Mouse (Mus musculus) CD4-positive, CD25-positive, alpha-beta regulatory T cell, adult 2 months (primary cell): ENCODE results near the gene Gm20388.
"Not testable (repeated sequence)": the region's sequence is repeated elsewhere in the genome, so short reads cannot be mapped to it uniquely, and the experiment has no call there.

Experiments used
- DNase-seq: peaks from one replicate; pipeline ENCODE4 v3.0.0-alpha.2; 2012; ENCODE audit warnings: low read depth, low spot score

The Gm20388 gene

DNA sequence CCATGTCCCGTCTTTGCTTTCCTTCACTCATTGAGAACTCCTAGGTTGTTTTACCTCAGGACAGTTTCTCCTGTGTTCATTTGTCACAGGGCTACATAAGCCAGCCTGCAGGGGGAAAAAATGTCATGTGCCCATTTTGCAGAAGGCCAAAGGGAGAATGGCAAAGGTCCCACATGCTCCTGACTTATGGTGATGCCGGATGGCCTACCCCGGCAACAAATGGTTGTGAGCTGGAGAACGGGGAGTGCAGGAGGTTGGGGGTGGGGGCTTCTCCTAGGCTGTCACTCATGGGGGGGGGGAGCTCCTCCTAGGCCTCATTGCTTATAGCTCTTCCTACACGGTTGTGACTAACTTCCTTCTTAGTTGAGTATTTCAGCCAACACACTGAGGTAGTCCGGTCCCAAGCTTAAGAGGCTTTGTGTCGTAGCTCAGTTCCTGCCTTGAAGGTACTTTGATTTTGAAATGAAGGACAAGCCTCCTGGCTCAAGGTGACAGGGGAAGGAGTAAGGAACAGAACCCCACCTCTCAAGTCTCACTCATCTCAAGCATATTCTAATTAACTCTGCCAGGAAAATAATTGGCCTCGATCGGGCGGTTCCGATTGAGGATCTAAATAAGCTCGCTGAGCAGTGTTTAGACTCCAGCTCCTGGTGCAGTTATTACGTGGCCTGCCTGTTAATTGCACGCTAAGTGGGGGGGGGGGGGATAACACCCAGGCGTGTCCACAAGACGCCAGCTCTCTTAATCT lies 4233.4 kb downstream of the Gm20388 start:
- DNase-seq = no peak

DNA sequence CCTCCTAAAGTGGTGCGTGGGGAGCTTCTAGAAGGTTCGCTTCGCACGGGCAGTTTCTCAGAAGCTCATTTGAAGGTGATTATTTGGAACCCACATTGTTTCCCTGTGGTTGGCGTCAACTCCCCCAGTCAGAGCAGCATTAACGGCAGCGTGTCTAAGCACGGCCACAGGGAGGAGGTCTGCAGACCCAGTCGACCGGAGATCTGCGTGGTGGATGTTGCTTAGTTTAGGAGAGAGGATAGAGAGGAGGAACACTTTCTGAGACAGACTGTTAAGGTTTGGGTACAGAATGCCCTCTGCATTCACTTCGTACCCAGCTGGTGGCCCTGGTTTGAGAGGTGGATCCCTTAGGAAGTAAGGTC lies 4234.0 kb downstream of the Gm20388 start:
- DNase-seq = no peak

DNA sequence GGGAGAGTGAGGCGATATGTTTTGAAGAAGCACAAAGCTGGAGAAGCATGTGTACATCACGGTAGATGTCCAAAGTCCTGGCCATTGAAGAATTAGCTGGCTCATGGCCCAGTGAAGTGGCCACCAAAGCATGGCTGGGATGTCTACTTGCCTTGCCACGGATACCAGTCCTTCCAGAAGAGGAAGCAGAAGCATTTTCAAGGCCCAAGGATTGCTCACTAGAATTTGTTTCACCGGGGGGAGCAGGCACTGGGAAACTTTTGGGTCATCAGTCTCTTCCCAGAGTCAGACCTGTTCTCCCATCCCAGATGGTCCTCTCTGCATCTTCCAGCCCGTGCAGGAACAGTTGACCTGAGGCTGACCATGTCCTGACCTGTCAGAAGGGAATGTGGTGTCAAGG lies 4235.6 kb downstream of the Gm20388 start:
- no peak for DNase-seq

DNA sequence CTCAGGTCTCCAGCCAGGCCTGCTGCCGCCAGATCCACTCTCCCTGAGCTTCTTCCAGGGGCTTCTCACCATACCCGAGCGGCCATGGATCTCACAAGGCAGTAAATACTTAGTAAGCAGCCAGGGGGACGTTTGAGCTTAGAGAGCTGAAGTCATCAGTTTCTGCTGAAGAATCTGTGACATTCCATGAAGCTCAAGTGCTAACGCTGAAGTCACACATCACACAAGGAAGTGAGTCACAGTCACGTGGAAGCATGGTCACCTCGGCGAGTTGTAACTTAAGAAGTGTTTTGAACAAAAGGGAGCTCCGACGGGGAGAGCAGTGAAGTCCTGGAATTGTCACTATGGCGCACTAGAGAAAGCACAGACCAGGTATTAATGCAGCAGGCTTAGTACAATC lies 4239.4 kb downstream of the Gm20388 start:
- DNase-seq = no peak

DNA sequence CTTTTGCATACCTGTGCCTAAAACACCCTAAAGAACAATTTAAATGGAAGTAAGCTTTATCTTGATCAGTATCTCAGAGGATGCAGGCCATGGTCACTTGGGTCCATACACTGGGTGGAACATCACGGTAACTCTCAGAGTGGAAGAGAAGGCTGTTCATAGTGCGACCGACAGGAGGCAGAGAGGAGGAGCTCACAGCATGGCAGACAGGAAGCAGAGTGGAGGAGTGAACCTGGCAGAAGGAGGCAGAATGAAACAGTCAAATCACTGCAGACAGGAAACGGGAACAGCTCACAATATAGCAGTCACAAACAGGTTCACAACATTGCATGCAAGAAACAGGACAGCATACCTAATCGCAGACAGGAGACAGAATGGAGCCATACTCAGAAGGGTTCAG lies 4239.9 kb downstream of the Gm20388 start:
- DNase-seq = peak; percentile 51

DNA sequence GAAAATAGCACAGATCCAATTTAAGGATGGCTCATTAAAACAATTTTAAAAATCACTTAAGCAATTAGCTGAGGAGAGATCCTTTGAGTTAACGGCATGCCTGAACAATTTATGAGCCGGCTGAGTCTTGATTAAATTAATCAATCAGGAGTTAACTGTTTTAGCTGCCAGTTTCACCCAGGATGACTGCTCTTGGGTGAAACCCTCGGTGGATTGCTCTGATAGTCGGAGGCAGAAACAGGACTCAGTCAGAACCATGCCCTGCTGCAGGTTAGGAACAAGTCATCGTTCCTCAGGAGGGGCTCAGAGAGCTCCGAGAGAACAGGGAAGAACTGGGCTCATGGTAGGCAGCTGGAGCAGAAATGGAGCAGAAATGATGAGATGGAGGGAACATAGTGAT lies 4241.2 kb downstream of the Gm20388 start:
- no peak for DNase-seq

DNA sequence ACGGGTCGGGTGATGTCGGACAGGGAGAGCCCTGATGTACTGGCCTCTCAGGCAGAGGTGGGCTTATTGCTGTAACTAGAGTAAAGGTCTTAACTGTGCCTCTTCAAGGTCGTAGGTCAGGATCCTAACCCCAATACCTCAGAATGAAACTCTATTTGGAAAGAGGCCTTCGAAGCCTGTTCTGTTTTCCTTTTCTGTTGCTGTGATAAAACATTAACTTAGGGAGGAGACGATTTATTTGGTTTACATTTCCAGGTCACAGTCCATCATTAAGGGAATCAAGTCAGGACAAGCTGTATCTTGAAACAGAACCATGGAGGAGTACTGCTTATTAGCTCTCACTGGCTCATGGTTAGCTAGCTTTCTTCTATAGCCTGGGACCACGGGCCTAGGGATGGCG lies 4242.1 kb downstream of the Gm20388 start:
- no peak for DNase-seq

DNA sequence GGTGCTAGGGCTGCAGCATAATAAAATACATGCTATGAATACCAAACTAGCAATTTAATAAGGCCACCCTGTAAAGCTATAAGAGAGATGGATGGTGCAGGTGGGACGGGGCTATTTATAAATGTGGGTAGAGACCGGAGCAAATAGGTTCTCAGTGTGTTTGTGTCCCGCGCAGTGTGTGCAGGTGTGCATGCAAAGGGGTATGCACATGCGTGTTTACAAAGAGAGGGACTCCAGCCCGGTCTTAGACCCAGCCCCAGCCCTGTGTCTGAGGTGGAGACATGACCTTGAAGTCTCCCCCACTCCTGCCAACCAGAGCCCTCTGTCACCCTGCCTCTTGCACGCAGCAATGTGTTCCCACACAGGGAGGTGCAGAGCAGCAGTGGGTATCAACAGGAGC lies 4245.7 kb downstream of the Gm20388 start:
- DNase-seq = no peak

DNA sequence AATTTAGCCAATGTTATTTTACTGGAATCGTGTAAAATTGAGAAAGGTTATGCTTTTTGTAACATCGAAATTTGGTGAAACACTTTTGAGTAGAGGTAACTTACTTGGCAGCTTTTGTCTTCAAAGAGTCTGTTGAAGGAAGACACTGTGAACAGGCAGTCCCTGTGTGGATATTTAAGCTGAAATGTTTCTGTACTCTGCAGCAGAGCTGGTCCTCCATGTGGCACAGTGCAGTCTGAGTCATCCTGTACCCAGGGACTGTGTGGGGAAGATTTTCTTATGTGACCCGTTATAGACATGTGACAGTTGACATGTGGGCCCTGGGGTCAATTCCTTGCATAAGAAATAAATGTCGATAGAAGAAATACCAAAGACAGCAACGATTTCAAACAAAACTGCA lies 4251.0 kb downstream of the Gm20388 start:
- no peak for DNase-seq

DNA sequence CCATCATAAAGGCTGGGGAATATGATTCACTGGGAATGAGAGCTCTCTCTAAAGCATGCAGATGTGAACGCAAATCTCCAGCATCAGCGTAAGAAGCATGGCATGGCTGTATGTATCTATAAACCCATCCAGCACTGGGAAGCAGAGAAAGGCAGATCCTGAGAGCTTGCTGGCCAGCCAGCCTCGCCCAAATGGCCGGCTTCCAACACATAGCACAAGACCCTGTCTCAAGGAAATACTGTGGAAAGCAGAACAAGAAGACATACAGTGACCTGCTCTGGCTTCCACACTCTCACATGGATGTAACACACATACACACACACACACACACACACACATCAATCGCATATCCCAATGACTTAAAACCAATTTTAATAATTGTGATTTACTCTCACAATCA lies 4252.6 kb downstream of the Gm20388 start:
- DNase-seq = no peak

DNA sequence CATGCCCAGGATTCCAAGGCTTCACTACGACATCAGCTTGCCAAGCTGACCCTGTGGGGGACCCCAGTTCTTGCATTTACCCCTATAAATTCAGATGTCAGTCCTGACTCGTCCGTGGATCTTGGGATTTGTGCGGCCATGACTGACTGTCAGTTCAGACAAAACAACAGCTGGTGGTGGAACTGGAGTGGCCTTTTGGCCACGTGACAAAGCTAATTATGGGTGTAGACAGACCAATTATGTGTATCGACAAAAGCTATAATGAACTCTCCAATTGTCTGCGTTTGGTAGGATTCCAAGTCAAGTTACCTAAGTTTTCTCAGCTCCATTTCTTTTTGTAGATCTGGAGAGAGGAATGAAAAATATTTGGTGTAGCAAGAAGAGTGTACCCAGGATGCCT lies 4259.1 kb downstream of the Gm20388 start:
- no peak for DNase-seq

DNA sequence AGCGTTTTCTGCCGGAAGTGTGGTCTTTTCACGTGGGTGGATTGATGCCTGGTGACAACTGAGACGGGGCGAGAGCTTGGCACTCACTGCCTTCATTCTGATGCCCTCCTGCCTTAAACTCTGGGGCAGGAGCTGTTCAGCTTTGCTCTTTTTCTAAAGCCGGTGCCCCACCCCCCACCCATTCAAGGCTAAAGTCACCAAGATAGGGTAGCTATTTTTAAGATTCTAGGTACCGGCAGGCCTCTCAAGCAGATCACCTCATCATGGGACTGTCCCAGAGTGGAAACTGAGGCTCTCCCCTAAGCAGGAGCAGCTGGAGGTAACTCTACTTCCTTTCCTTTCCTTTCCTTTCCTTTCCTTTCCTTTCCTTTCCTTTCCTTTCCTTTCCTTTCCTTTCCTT lies 4260.0 kb downstream of the Gm20388 start:
- DNase-seq = no peak

DNA sequence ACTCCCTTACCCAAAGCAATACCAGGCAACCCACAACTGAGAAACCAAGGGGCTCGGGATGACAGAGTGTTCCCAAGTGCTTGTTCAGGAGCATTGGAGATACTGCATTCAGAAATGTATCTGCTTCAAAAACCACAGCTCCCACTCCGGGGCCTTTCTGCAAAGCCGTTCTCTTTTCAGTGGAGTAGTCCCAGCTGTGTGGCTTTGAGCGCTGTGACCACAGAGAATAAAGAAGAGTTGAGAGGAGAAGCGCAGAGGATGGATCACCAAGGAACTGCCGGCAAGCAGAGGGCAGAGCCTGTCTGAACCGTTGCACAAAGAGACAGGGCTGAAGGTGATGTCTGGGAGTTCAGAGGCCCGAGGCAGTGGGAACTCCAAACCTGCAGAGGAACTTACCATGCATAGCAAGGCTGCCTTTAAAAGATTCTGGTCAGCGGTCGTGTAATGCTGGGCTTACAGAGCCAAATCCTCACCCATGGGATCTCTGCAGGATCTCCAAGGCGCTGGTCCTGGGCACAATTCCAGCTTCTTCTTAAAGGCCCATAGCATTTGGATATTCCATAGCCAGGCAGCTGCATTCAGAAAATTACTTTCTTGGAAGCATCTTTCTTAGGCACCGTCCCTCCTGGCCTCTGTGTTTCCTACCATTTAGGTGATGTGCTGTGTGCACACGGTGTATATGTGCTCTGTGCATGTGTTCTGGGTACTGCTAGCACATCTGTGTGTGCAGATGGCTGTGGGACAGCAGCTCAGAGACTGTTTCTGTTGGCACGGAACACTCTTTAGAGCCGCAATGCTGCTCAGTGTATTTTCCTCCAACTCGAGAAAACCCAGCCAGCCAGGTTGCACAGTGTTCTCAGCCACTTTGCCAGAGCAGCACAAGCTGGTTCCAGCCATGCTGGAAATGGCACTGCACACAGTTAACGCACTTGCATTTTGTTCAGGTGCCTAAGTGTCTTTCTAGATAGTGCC lies 4261.2 kb downstream of the Gm20388 start:
- no peak for DNase-seq

DNA sequence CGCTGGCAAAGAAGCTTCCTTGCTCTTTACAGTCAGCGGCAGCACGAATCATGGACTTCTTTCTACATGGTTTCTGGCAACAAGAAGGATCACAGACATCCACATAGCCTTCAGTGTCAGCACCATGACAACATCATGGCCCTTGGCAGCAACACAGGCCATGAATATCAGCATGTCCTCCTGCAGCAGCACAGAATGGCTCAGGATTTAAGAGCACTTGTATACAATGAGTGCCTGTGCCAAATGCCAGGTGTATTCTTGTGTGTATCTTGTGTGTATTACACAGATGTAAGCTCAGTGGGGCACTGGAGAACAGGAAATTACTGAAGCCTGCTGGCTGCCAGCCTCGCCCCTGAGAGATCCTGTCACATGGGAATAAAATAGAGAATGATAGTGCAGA lies 4263.0 kb downstream of the Gm20388 start:
- no peak for DNase-seq

DNA sequence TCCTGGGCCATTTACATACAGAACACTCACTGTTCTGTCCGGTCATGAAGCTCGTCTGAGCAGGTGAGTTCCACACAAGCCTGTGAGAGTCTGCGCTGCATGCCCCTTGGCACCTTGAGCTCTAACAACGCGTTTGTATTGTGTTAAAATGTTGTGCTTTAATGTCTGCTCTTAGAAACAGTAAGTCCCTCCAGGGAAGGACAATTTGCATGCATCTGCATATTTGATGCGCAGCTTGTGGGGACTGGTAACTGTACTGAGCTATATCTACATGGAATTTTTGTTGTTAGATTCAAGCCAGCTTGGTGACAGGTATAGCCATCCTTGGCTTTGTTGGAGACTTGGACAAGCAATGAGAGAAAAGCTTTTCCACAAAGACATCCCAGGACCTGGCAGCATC lies 4265.5 kb downstream of the Gm20388 start:
- DNase-seq = no peak

DNA sequence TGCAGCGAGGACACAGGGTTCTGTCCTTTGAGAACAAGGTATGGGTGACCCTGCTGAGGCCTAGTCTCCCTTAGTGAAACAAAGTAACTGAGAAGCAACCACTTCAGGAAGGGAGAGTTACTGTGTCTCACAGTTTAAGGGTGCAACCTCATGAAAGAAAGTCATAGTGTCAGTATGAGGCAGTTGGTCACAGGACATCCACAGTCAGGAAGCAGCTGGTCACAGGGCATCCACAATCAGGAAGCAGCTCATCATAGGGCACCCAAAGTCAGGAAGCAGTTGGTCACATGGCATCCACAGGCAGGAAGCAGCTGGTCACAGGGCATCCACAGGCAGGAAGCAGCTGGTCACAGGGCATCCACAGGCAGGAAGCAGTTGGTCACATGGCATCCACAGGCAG lies 4266.5 kb downstream of the Gm20388 start:
- not testable (repeated sequence) for DNase-seq

DNA sequence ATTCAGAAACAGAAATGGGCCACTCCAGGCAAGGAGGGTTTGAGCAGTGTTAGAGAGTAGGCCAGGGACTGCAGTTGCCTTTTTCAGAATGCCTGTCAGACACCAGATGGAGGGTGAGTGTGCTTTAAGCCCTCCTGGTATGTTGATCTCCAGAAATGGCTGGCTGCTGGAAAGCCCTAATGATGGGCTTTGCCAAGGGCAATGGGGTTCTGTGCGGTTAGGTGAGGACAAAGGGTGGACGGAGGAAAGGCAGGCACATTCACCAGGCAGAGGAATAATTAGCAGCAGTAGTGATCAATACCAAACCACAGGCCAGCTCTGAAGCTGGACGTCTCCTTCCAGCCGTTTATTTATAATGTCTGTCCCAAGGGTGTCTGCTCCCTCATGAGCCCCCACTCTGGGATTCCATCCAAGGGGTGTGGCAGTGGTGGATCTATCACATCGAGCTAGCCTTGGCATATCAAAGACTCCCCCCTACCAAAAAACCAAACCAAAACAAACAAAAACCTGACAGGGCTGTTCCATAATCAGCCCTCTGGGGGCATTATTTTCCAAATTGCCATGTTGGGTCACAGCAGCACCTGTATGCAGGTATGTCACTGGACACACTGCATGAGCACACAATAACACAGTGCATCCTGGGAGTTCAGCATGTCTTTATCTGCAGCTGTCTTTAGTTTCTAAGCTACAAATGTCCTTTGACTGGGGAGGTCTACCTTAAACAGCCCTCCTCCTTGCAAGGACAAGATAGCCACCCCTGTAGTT lies 4270.2 kb downstream of the Gm20388 start:
- no peak for DNase-seq

DNA sequence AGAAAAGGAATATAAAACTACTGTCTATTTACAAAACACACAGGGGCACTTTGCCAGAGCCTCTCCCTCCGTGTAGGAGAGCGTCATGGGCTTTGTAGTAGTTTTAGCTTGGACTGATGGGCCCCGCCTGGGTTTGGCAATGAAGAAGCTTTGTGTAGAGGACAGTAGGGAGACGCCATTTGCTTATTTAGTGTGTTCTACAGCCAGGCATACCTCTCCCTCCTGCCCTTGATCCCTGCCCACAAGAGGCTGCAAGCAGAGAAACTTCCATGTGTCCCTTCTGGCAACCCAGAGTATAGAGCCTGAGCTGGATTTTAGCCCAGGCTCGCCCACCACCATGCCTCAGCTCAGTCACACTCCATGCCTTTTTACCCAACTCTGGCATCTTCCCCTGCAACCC lies 4271.1 kb downstream of the Gm20388 start:
- no peak for DNase-seq

DNA sequence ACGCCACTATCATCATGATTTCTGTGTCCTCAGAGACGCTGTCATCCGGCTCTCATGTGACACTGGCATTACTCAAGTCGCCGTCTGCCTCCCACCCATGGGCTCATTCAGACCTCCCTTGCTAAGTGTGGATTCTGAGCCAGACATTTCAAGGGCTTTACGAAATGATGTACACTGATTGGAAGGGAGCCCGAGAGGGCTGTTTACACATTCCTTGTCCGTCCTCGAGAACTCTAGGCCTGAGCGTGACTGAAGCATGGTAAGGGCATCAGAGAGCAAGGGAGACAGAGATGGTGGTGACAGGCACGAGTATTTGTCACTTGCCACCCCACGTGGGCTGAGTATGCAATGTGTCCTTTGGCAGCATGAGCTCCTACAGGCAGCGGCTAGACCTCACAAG lies 4271.6 kb downstream of the Gm20388 start:
- no peak for DNase-seq

DNA sequence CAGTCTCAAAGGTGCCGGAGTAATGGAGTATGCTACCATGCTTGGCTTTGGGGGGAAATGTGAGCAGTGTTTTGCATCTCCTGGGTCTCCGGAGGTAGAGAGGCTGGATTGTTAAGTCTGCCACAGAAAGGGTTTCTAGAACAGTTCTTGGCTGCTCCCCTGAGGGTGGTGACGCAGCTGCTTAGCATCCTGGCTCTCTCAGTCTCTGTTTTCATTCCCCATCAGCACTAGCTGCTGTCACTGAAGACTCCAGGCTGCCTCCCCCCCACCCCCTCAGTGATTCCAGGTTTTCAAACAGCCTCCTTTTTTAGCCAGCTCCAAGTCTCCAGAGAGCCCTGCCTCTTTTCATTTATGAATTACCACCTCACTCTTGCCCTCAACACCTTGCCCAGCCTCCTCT lies 4273.4 kb downstream of the Gm20388 start:
- DNase-seq = no peak

DNA sequence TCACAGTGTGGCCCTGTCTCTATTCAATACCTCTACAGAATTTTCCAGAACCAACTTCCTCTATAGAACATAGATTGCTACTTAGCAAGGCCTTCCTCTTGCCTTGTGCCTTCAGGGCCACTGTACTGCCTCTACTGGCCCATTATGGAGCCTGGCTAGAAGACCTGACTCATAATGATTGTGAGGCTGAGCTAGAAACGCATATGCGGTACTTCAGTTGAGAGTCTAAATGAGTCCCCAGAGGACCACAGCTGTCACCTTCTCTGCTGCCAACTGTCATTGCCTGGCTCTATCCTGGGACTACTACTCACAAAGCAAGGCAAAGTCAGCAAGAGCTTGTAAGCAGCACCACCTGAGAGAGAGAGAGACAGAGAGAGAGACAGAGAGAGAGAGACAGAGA lies 4273.9 kb downstream of the Gm20388 start:
- no peak for DNase-seq

DNA sequence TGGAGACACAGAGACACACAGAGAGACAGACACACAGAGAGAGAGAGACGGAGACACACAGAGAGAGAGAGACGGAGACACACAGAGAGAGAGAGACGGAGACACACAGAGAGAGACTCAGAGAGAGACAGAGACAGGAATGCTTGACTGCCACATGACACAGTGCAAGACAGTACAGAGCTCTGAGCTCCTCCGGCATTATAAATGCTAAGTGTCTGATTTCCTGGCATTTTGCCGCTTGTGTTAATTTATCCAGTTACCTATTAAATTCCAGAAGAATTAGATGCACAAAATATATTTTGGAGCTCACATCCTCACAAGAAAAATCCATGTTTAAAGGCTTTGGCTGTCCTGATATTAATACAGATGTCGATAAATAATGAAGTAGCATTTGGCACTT lies 4274.4 kb downstream of the Gm20388 start:
- no peak for DNase-seq
